Mouse (Mus musculus) midbrain, embryonic 13.5 days (tissue): ENCODE results near the gene Foxd1. TPM values are rescaled to one million over a fixed set of nuclear protein-coding genes. Genes with fewer than 3 reads are reported as not detected.

Source experiments
- ATAC-seq: fragments of 200-750 bp; cut with Nextera tagmentation; 2 replicates; pipeline ENCODE4 v1.8.0; 2017; ENCODE audit warnings: mild to moderate bottlenecking, moderate TSS enrichment, moderate library complexity
- H3K27ac ChIP-seq: fragments of 300-500 bp; sonication (generic); 2 replicates; pipeline ENCODE4 v1.5.1; 2015; ENCODE audit warnings: inconsistent platforms, mild to moderate bottlenecking, moderate library complexity
- H3K27me3 ChIP-seq: fragments of 300-500 bp; sonication (generic); 2 replicates; pipeline ENCODE4 v1.6.1; 2015; ENCODE audit warnings: mild to moderate bottlenecking, inconsistent platforms
- H3K36me3 ChIP-seq: fragments of 300-500 bp; sonication (generic); 2 replicates; pipeline ENCODE4 v1.6.1; 2015; ENCODE audit warnings: mild to moderate bottlenecking, inconsistent platforms
- H3K4me1 ChIP-seq: fragments of 300-500 bp; sonication (generic); replicated peaks from 2 replicates; pipeline ENCODE4 v1.6.1; 2015; ENCODE audit warnings: inconsistent platforms
- H3K4me2 ChIP-seq: fragments of 300-500 bp; sonication (generic); replicated peaks from 2 replicates; pipeline ENCODE4 v1.6.1; 2015; ENCODE audit warnings: moderate library complexity, mild to moderate bottlenecking, inconsistent platforms
- H3K4me3 ChIP-seq: fragments of 300-500 bp; sonication (generic); replicated peaks from 2 replicates; pipeline ENCODE4 v1.5.1; 2015; ENCODE audit warnings: mild to moderate bottlenecking, inconsistent platforms
- H3K9ac ChIP-seq: fragments of 300-500 bp; sonication (generic); replicated peaks from 2 replicates; pipeline ENCODE4 v1.6.1; 2015; ENCODE audit warnings: mild to moderate bottlenecking, inconsistent platforms
- H3K9me3 ChIP-seq: fragments of 300-500 bp; sonication (generic); 2 replicates; pipeline ENCODE4 v1.6.1; 2016; ENCODE audit warnings: mild to moderate bottlenecking, inconsistent platforms
- WGBS: fragments of 180-500 bp; shearing (Covaris S2); methylation state at CpG from one replicate; pipeline ENCODE4 v1.1.7; 2015; 5-methylcytosine and 5-hydroxymethylcytosine counted together
- polyA plus RNA-seq: library from polyadenylated mRNA; unstranded; fragments of >200 nt; fragmentation: Nextera tagmentation; extraction: Ambion mirVana; gene quantifications from 2 replicates; pipeline ENCODE4 v1.2.1, GENCODE M21; 2015

Gene Foxd1
- polyA plus RNA-seq, 1 experiment from 2014 or later: 0.86 TPM

DNA sequence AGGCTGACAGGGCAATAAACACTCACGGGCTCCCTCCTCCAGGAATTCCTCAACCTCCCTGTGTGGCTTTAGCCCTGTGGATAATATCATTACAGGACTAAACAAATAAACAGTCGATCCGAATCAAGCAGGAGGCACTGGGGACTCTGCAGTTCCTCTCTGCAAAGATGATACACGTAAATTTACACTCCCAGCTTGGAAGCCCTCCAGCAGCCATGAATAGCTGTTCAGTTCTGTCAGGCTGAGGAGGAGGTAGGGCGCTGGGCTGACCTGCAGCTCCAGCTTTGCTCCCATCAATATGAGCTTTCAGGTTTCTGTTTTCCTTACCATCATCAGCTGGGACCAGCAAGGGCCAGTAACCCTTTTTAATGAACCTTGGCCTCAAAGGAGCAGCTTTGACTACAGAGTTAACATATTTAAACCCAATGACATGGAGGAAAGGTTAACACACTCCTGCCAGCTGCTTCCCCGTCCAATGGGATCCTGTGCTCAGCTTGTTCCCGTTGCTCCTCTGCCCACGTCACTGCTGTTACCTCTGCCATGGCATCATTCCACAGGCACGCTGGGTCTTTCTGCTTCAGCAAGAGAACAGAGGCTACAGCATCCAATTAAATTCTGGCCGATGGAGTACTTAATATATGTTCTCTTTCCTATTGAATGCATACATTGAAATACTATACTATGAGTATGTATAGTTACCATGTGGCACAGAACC, 39.5 kb downstream of the Foxd1 start:
- ATAC-seq: no peak
- Histone ChIP-seq H3K36me3 (no peaks in the 10 kb centered on the region), H3K27me3 (peaks cover 71% of the 10 kb centered on the region), H3K4me2 (no peak overlapping the region), H3K4me3 (no peak overlapping the region), H3K9me3 (no peaks in the 10 kb centered on the region), H3K9ac (no peak overlapping the region), H3K4me1 (peaks cover 14% of the 10 kb centered on the region), H3K27ac (no peak overlapping the region)
- WGBS: 34% methylated on average over 10 of the region's 10 CpGs

Other genes starting within 250 kb of the Foxd1 start
- gene Arhgef28, start 147.8 kb upstream of the Foxd1 start, polyA plus RNA-seq: 12.9 and 13.6 TPM in 2 replicates
- gene Utp15, start 91.2 kb upstream of the Foxd1 start, polyA plus RNA-seq: 31.8 and 32.5 TPM in 2 replicates
- 55.4 and 58.9 TPM in 2 replicates for gene Ankra2, start 91.2 kb upstream of the Foxd1 start, polyA plus RNA-seq
- not detected in 2 replicates for gene Gm21976, start 74.4 kb upstream of the Foxd1 start, polyA plus RNA-seq
- gene Btf3, start 37.2 kb upstream of the Foxd1 start, polyA plus RNA-seq: 584 and 625 TPM in 2 replicates
- gene Gm10320, start 137.8 kb downstream of the Foxd1 start, polyA plus RNA-seq: 0.51 and 2.4 TPM in 2 replicates